Comparison of ENCODE assay signal across 8 mouse cellular contexts in the genomic region with DNA sequence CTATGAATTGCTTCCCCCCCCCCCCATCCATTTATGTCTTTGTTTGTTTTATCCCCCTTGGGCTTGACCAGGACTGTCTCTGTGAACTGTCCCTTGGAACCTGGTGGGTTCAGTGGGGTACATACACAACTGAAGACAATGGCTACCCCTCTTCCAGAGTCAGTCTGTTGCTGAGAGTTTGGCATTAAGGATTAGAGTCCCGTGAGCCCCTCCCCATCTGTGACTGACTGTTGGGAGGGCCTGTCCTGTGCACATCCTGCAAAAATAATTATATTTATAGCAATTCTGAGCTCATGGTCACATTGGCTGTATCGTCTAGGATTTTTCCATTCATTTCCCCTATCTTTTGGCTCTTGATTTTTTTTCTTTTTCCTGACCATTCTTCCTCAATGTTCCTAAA. TPM values are rescaled to one million over a fixed set of nuclear protein-coding genes. Genes with fewer than 3 reads are reported as not detected.
A peak's percentile ranks its signal among the peaks of the same experiment; 100 is the strongest.
DNase-seq lines count a peak whose midpoint lies in the region; ATAC-seq and TF ChIP-seq lines count a peak whose summit lies in the region.

No protein-coding gene starts in this region.

- no peaks in the 10 kb centered on the region for H3K36me3 ChIP-seq in embryonic facial prominence, embryonic 14.5 days (ENCODE audit: control insufficient read depth, insufficient read depth, low read length)
- no peaks in the 10 kb centered on the region for H3K36me3 ChIP-seq in hindbrain, embryonic 15.5 days
- H3K36me3 ChIP-seq in lung, postnatal 0 days (ENCODE audit: insufficient read depth, low read length) = no peaks in the 10 kb centered on the region

- no peak for TF ChIP-seq EP300 in lung, postnatal 0 days (IDR thresholded peaks at IDR 0.05)

- H3K9ac ChIP-seq in embryonic facial prominence, embryonic 14.5 days (ENCODE audit: low read depth, low read length) = peak overlapping the region; percentile 88
- H3K9ac ChIP-seq in hindbrain, embryonic 15.5 days = peak overlapping the region; percentile 87
- H3K9ac ChIP-seq in lung, postnatal 0 days (replicated peaks; ENCODE audit: low read depth) = peak overlapping the region; percentile 60; the same call in 1 of the 2 replicates

- peak overlapping the region; percentile 76 for H3K4me3 ChIP-seq in embryonic facial prominence, embryonic 14.5 days (ENCODE audit: low read depth, low read length)
- peak overlapping the region; percentile 69 for H3K4me3 ChIP-seq in hindbrain, embryonic 15.5 days
- H3K4me3 ChIP-seq in lung, postnatal 0 days (ENCODE audit: low read depth, low read length) = peak overlapping the region; percentile 68

- no peak for DNase-seq in cerebellum, postnatal 4 days (ENCODE audit: low spot score in 2 of 2)
- peak; percentile 51 for DNase-seq in 416B (ENCODE audit: low read depth)
- peak; percentile 28 for DNase-seq in embryonic facial prominence, embryonic 14.5 days (ENCODE audit: low spot score)
- peak; percentile 61 for DNase-seq in lung, postnatal 0 days (ENCODE audit: low spot score)
- DNase-seq in layer of hippocampus, adult 8-10 months (ENCODE audit: low spot score in 2 of 2) = no peak
- DNase-seq in ovary, postnatal 36 days (ENCODE audit: low spot score) = no peak

- peak; percentile 15 for ATAC-seq in cerebellum, adult (ENCODE audit: insufficient number of reproducible peaks, low FRiP score, low TSS enrichment)
- ATAC-seq in embryonic facial prominence, embryonic 14.5 days (ENCODE audit: low read depth) = 0 out of 2 replicates have a peak, but pooled peaks have one; percentile 12
- ATAC-seq in hindbrain, embryonic 15.5 days (ENCODE audit: low FRiP score, low read depth) = peak; percentile 32
- ATAC-seq in lung, postnatal 0 days = peak; percentile 15; the same call in 1 of the 2 replicates

- WGBS in embryonic facial prominence, embryonic 14.5 days = 17% methylated on average over 2 of the region's 2 CpGs
- WGBS in hindbrain, embryonic 15.5 days = 17% methylated on average over 2 of the region's 2 CpGs
- WGBS in lung, postnatal 0 days = 15% methylated on average over 2 of the region's 2 CpGs

- peak overlapping the region; percentile 98 for H3K27ac ChIP-seq in embryonic facial prominence, embryonic 14.5 days (replicated peaks; ENCODE audit: low read depth, low read length)
- peak overlapping the region; percentile 98 for H3K27ac ChIP-seq in hindbrain, embryonic 15.5 days (replicated peaks)
- H3K27ac ChIP-seq in lung, postnatal 0 days (ENCODE audit: low read length) = peak overlapping the region; percentile 93

- H3K4me1 ChIP-seq in embryonic facial prominence, embryonic 14.5 days (ENCODE audit: control insufficient read depth, insufficient read depth, low read length) = peaks cover 4% of the 10 kb centered on the region; the same call in 1 of the 2 replicates
- H3K4me1 ChIP-seq in hindbrain, embryonic 15.5 days (replicated peaks) = peaks cover 25% of the 10 kb centered on the region
- no peaks in the 10 kb centered on the region for H3K4me1 ChIP-seq in lung, postnatal 0 days (ENCODE audit: insufficient read depth, low read depth, low read length)

- H3K27me3 ChIP-seq in embryonic facial prominence, embryonic 14.5 days (replicated peaks; ENCODE audit: control insufficient read depth, insufficient read depth, low read length) = no peaks in the 10 kb centered on the region
- H3K27me3 ChIP-seq in hindbrain, embryonic 15.5 days = no peaks in the 10 kb centered on the region
- no peaks in the 10 kb centered on the region for H3K27me3 ChIP-seq in lung, postnatal 0 days (replicated peaks; ENCODE audit: insufficient read depth, low read length)

- no peak for TF ChIP-seq CTCF in lung, postnatal 0 days (IDR thresholded peaks at IDR 0.05)

- H3K4me2 ChIP-seq in embryonic facial prominence, embryonic 14.5 days (ENCODE audit: low read depth, low read length) = peak overlapping the region; percentile 60
- peak overlapping the region; percentile 62 for H3K4me2 ChIP-seq in hindbrain, embryonic 15.5 days
- peak overlapping the region; percentile 69 for H3K4me2 ChIP-seq in lung, postnatal 0 days (replicated peaks; ENCODE audit: low read depth, low read length)

- no peaks in the 10 kb centered on the region for H3K9me3 ChIP-seq in embryonic facial prominence, embryonic 14.5 days (ENCODE audit: control insufficient read depth, low read length)
- no peaks in the 10 kb centered on the region for H3K9me3 ChIP-seq in hindbrain, embryonic 15.5 days
- no peaks in the 10 kb centered on the region for H3K9me3 ChIP-seq in lung, postnatal 0 days (ENCODE audit: low read length)

RNA-seq across cellular contexts. Expression of a gene that starts 1.4 kb away (rescaled TPM):
- polyA plus RNA-seq in embryonic facial prominence, embryonic 14.5 days (2014; fragmentation: Nextera tagmentation; extraction: Ambion mirVana) = 24.7 and 25.6 TPM in 2 replicates
- polyA plus RNA-seq in hindbrain, embryonic 15.5 days (2015; fragmentation: Nextera tagmentation; extraction: Ambion mirVana) = 76.7 and 86.3 TPM in 2 replicates
- polyA plus RNA-seq in lung, postnatal 0 days (2015; fragmentation: Nextera tagmentation; extraction: Ambion mirVana) = 10.5 and 10.6 TPM in 2 replicates
- 10 to 100 TPM; 74.9 to 80.8 (median 75.7) TPM for total RNA-seq in layer of hippocampus, adult 8-10 months (2022)

RNA-seq across cellular contexts. Expression of a gene that starts 11.8 kb away (rescaled TPM):
- 13.1 and 14.3 TPM in 2 replicates for polyA plus RNA-seq in embryonic facial prominence, embryonic 14.5 days (2014; fragmentation: Nextera tagmentation; extraction: Ambion mirVana)
- polyA plus RNA-seq in hindbrain, embryonic 15.5 days (2015; fragmentation: Nextera tagmentation; extraction: Ambion mirVana) = 17.2 and 18.0 TPM in 2 replicates
- 11.3 and 11.5 TPM in 2 replicates for polyA plus RNA-seq in lung, postnatal 0 days (2015; fragmentation: Nextera tagmentation; extraction: Ambion mirVana)
- total RNA-seq in layer of hippocampus, adult 8-10 months (2022) = 1 to 10 TPM; 7.5 to 8.8 (median 8.1) TPM

Comparison
In these comparisons a context has a peak if more than half of its experiments do, and no peak if none do; other contexts are left out.
1. DNase-seq: peak in 416B (single experiment), embryonic facial prominence, embryonic 14.5 days (single experiment) and lung, postnatal 0 days (single experiment); none in cerebellum, postnatal 4 days (0 of 2), layer of hippocampus, adult 8-10 months (0 of 2) and ovary, postnatal 36 days (single experiment).
2. Peak in every context shown above with its lines, with median percentiles within 50 percentile points of each other: ATAC-seq, H3K27ac ChIP-seq, H3K4me2 ChIP-seq, H3K4me3 ChIP-seq and H3K9ac ChIP-seq.